15 mouse cellular contexts compared by ENCODE assay signal in the genomic region with DNA sequence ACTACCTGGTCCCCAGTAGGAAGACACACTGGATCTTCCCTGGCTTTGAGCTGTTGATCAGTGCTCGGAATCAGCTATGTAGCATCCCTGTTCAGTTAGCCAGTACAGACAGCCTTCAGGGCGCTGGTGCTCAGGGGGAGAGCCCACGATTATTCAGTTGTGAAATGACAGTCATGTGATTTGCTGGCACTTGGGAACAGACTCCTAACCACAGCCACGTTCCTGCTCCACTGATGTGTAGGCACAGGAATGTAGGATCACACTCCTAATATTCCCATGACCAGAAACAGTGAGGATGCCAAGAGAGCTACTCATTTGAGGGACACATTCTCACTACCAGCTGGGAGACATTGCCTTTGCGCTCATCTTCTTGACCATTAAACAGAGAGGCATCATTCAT.
"Had no signal": no experiment of that assay in that cellular context is flagged by ENCODE, and none has a peak within 500 bp of the region (broad histone marks: within the 10 kb centered on the region; RNA-seq: fewer than 3 reads in every experiment).

No protein-coding gene starts in this region.

- H3K4me3 ChIP-seq: layer of hippocampus, adult 2 months; limb, embryonic 13.5 days; lung, embryonic 15.5 days; neural tube, embryonic 15.5 days had no signal

- H3K36me3 ChIP-seq: limb, embryonic 13.5 days; lung, embryonic 15.5 days had no signal

- H3K9ac ChIP-seq: limb, embryonic 13.5 days; lung, embryonic 15.5 days; neural tube, embryonic 15.5 days had no signal

- H3K9me3 ChIP-seq: limb, embryonic 13.5 days; lung, embryonic 15.5 days; neural tube, embryonic 15.5 days had no signal

- H3K27ac ChIP-seq: layer of hippocampus, adult 2 months; limb, embryonic 13.5 days; lung, embryonic 15.5 days; neural tube, embryonic 15.5 days had no signal

- H3K27me3 ChIP-seq: limb, embryonic 13.5 days; lung, embryonic 15.5 days; neural tube, embryonic 15.5 days had no signal

- H3K4me1 ChIP-seq: neural tube, embryonic 15.5 days had no signal

- H3K4me2 ChIP-seq: limb, embryonic 13.5 days; liver, embryonic 11.5 days; lung, embryonic 15.5 days; midbrain, embryonic 11.5 days; neural tube, embryonic 15.5 days had no signal

- ATAC-seq: intestine, postnatal 0 days; midbrain, embryonic 16.5 days had no signal

- DNase-seq: kidney, adult 9 months; kidney, postnatal 10 days; kidney, postnatal 4 days; left cerebral cortex, postnatal 4 days; lung, postnatal 4 days; thymus, adult 18-20 months; thymus, postnatal 25 days had no signal
